Mouse (Mus musculus): ENCODE measurements around the gene Slc26a9.

DNA sequence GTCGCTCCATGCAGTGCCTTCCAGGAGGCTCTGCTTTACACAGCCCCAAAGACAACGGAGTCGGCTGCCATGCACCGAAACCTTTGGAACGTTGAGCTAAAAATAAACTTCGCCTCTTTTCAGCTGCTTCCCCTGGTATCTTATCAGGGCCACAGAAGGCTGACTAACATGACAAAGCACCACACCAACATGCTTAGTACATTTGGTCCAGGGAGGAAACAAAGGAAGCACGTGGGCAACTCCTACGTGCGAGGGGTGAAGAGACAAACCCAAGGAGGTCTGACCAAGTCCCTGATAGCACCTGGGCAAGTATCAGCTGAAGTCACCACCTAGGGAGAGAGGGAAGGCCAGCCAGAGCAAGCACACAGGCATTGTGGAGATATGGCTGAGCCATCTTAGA is 7.3 kb upstream of the Slc26a9 start:
- no peak for TF ChIP-seq CTCF (IDR thresholded peaks at IDR 0.05; ENCODE audit: low read depth)
- TF ChIP-seq EP300 (optimal IDR thresholded peaks at IDR 0.05): no peak
